Mouse (Mus musculus) brain, embryonic 14.5 days (tissue): ENCODE data around the gene Ccdc130. TPM values are rescaled to one million over a fixed set of nuclear protein-coding genes. Genes with fewer than 3 reads are reported as not detected.
A peak's percentile ranks its signal among the peaks of the same experiment; 100 is the strongest.

Experiments
- DNase-seq: peaks from one replicate; pipeline ENCODE4 v3.0.0-alpha.2; 2011; ENCODE audit warnings: low read depth
- CTCF ChIP-seq: fragments of 200-500 bp; IDR thresholded peaks from 2 replicates; pipeline ENCODE4 v1.5.1; 2012; ENCODE audit warnings: inconsistent platforms, mild to moderate bottlenecking, moderate library complexity, borderline replicate concordance; ENCODE audit not compliant: insufficient read depth, insufficient read length; ENCODE audit errors: extremely low read depth
- POLR2A ChIP-seq: fragments of 200-500 bp; IDR thresholded peaks from 2 replicates; pipeline ENCODE4 v1.6.1; 2012; ENCODE audit warnings: mild to moderate bottlenecking, inconsistent platforms, borderline replicate concordance; ENCODE audit not compliant: poor library complexity, insufficient read depth, insufficient read length, severe bottlenecking; ENCODE audit errors: extremely low read depth
- polyA plus RNA-seq: library from polyadenylated mRNA; depleted of rRNA; stranded (reverse); fragments of >200 nt; gene quantifications from 2 replicates; pipeline ENCODE4 v1.2.3, GENCODE M21; 2012

The Ccdc130 gene
- polyA plus RNA-seq, 1 experiment: 35.0 TPM

DNA sequence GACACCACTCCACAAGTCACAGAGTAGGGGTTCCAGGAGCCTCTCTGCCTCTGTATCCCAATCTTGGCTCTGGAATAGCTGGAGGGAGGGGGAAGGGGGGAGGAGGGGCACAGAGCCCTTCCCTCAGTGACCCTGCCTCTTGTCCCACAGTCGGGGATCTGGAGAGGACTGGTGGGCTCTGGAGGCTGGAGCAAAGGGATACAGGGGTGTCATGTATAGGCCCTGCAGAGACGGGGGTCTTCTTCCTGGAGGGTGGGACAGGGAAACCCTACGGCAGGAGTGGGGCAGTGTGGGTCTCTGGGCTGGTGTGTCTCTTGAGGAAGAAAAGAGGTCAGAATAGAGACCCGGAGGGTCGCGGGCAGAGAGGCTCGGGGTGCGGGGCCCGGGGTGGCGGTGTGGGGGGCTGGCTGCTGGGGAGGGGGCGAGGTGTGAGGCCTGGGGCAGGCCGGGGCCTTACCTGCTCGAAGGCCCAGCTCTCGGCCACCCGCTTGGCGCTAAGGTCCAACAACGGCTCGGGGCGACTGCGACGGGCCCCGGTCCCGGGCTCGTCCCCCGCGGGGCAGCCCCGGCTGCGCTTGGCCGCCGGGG is 33.7 kb downstream of the Ccdc130 start:
- TF ChIP-seq POLR2A (no peak; the same call in 1 of the 2 replicates), CTCF (no peak)
- peak; percentile 24 for DNase-seq

DNA sequence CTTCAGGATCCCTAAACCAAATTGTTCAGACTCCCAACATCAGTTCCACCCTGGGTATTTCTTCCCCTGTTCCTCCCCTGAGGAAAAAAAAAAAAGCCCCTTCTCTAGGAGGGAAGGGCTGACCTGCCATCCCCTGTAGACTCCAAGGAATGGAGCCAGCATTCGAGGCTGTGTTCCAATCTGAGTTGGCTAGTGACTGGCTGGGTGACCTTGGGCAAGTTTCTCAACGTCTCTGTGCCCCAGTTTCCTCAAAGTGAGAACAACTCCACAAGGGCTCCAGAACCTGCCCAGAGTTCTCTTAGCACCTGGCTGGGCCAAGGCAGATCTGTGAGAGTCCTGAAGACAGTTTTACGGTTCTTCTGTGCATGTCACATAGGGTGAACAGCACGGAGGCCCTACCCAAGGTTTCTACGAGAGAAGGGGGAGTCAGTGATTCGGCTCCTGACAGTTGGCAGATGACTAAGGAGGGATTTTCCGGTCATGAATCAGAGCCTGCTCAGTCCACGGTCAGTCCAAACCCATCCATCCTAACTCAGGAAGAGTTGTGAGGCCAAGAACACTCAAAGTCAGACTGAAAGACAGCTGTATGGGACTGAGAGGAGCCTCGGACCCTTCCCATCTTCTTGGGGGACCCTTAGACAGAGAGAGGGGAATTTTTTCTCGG is 34.3 kb downstream of the Ccdc130 start:
- TF ChIP-seq CTCF (no peak), POLR2A (no peak)
- no peak for DNase-seq

DNA sequence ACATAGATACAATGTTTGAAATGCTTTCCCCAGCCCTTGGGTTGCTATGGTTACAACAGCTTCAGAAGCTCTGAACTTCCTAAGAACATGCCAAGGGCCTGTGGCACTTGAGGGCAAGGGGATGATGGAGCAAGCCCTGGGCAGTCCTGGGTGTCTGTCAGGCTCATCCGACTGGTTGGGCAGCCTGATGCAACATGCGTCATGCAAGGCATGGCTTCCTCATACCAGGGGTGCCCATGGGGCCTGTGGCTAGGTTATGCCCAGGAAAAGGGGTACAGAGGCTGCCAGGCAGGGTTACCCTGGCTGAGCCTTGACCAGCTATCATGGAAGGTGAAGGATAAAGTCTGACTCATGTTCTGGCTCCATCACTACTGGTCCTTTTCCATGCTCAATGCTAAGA is 37.1 kb downstream of the Ccdc130 start:
- TF ChIP-seq POLR2A (no peak), CTCF (no peak)
- no peak for DNase-seq

DNA sequence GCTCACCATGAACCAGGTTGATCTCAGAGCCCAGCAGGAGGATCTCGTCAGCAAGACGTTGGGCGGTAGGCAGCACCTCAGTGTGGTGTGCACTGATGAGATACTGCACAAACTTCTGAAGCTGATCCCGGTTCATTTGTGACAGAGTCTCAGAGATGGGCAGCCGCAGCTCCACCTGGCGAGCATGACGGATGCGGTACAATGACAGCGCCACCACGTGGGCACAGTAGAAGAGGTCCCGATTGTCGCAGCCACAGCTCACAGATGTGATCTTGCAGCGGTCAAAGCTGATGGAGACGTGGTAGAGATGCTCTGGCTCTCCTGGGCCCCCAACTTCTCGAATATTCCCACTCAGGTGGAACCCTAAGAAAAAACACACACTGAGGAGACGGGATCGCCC is 39.4 kb downstream of the Ccdc130 start:
- DNase-seq: no peak
- TF ChIP-seq POLR2A (no peak), CTCF (peak; percentile 27; the same call in 1 of the 2 replicates)

DNA sequence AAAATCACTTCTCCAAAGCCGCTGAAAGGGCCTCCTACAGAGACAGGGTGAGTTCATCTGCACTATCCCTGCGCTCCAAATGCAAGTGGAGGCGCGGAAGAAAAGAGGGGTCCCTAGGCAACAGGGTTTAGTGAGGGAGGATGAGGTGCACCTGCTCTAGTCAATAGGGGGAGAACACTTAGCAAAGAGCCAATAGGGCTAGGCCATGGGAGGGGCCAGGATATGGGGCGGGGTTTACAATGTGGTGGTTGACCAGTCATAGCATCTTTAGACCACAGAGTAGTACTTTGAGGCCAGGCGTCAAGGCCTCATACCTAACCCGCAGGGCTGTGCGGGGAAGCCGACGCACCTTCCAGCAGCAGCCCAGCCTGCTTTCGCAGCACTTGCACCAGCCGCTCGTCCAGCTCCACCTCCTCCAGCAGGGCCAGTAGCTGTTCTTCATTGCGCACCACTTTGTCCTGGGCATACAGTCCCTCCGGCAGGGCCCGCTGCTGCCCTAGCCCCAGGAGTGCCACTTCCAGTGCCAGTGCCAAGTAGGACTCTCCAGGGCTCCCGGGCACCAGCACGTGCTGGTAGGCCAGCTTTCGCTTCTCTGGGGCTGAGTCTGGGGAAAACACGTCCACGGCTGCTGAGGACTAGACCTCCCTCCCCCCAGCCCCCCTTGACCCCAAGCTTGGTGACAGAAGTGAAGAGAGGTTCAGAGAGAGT is 46.7 kb downstream of the Ccdc130 start:
- TF ChIP-seq CTCF (no peak), POLR2A (no peak)
- no peak for DNase-seq

DNA sequence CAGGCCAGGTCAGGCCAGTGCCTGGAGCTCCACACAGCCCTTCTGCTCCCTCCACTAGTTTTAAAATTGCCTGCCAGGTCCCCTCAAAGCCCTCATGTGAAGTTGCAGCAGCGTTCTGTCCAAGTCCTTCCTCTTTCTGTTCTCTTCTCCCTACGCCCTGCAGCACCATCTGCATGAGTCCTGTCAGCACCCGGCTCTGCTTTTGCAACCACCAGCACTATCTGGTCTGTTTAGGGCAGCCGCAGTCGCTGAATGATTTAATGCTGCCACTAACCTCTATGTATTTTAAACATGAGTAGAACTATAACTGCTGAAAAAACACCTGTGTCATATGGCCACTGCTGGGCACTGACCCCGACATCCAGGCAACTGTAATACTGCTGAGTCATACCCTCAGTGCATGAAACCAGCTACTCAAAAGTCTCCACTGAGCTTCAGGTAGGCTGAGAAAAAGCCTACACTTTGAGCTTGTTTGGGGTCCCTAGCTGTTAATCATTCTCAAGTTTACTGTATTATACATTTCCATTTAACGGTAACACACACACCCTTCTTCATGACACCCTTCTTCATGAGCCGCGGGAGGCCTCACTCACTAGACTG is 47.5 kb downstream of the Ccdc130 start:
- no peak for TF ChIP-seq CTCF
- no peak for TF ChIP-seq POLR2A
- no peak for DNase-seq

DNA sequence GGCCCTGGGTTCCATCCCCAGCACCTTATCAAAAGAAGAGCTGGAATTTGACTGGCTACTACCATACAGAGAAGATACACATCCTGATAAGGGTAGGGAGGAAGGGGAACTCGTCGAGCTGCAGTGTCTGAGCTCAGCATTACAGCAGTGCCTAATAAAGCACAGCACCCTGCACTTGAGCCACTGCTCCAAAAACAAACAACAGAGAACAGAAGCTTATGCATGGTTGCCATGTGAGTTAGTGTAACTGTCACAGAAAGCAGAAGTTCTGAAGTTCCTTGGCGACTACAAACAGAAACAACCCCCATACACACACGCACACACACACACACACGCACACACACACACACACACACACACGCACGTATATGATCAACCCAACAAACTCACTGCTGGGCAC is 50.1 kb downstream of the Ccdc130 start:
- TF ChIP-seq CTCF (no peak), POLR2A (no peak)

DNA sequence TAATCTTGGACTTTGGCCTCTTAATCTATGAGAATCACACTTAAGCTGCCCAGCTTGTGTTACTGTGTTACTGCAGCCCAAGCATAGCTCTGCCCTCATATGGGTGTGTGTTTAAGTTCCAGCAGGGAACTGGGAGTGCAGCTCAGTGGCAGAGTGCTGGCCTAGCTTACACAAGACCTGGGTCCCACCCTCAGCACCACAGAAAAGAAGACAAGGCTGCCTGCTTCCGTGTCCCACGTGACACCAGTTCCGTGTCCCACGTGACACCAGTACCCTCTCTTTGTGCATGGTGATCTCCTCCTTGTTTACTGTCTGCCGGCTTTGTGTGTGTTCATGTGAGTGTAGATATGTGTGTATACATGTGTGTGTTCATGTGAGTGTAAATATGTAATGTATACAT is 52.0 kb downstream of the Ccdc130 start:
- no peak for TF ChIP-seq POLR2A
- no peak for TF ChIP-seq CTCF
- DNase-seq: no peak

More for the DNA sequence above, 50.1 kb downstream of the Ccdc130 start:
- no peak for DNase-seq

DNA sequence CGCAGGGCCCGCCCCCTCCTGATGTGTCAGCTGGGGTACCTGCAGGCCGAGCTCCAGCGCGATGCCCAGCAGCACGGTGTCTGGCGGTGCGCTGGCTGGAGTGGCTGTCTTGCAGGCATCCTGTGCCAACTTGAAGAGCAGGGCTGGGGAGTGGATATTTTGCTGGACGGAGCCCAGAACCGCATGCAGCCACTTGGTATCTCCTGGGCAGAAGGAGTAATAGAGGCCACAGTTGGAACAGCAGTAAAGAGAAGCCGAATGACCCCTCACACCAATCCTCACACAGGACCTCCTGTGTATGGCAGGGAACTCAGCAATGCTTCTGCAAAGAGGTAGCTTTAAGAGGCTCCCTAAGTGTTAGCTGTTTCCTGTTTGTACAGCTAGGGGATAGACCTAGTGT is 53.0 kb downstream of the Ccdc130 start:
- TF ChIP-seq POLR2A (no peak), CTCF (no peak)
- DNase-seq: no peak

DNA sequence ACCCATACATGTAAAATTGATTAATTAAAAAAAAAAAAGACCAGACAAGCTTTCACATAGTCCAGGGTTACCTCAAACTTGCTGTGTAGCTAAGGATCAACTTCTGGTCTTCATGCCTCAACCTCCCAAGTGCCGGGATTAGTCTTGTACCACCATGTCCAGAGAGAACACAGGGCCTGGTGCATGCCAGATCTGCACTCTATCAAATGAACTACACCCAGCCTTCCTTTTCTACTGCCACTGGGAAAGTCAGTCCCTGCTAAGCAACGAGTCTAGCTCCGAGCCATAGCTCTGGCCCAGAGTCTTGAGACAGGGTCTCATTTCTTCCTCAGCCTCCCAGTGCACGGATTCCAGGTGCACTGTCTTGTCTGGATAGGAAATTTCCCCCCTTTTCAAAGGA is 56.9 kb downstream of the Ccdc130 start:
- no peak for DNase-seq
- no peak for TF ChIP-seq POLR2A
- TF ChIP-seq CTCF: no peak

DNA sequence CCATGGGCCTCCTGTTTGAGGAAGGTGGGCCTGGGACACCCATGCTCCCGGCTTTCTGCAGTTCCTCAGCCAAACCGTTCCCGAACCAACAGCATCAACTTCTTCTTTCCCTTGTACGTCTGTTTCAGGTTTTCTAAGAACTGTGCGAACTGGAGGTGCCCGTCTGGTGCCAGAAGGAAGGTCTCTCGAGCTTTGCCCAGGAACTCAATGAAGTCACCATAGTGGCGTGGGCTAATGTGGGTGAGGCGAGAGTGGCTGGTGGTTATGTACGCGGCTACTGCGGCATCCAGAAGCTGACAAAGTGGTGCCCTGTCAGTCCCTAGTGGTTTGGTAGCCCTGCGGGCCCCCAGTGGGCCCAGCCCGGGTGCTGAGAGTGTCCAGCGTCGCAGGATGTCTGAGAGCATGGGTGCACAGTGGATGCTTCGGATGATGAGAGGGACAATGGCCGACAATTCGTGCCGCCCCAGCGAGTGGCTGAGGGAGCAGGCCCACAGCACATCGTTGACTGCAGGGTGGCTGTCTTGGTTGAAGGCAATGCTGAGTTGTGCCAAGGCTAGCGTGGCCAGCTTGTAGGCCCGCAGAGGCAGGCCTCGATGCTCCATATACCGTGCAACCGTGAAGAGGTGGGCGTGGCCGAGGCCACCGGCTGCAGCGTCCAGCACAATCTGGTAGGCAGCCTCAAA is 58.2 kb downstream of the Ccdc130 start:
- no peak for DNase-seq
- TF ChIP-seq CTCF: no peak
- no peak for TF ChIP-seq POLR2A

DNA sequence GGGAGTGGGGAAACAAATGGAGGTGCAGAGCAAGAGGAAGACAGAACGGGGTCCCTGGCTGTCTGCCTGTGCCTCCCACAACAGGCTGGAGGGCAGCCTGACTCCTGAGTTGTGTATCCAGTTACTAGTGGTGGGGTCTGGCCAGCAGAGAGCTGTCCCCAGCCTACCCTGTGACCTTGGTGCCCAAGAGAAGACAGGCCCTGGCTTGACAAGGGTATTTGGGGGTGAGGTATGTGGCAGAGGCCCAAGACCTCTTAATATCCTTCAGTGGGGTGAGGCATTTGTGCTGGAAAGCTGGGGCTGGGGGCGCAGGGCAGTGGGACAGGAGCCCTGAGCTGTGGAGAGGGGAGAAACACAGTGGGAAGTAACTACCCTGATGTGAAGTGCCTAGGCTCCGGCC is 59.0 kb downstream of the Ccdc130 start:
- DNase-seq: no peak
- TF ChIP-seq POLR2A (no peak), CTCF (no peak)
